Mouse (Mus musculus) adrenal gland, adult 2 months (tissue): Measurements from ENCODE around the gene Wasf2. TPM values are rescaled to one million over a fixed set of nuclear protein-coding genes. Genes with fewer than 3 reads are reported as not detected.

Experiments
- DNase-seq: peaks from one replicate; pipeline ENCODE4 v3.0.0; 2021
- polyA plus RNA-seq: library from polyadenylated mRNA; depleted of rRNA; stranded (reverse); fragments of >200 nt; gene quantifications from 2 replicates; pipeline ENCODE4 v1.2.3, GENCODE M21; 2012
- total RNA-seq, 2 experiments: library from RNA; stranded (reverse); gene quantifications; 2 replicates each; pipeline ENCODE4 v1.2.3; 2021

The Wasf2 gene
- total and polyA plus RNA-seq, 3 experiments: 57.0 to 130 (median 99.4) TPM

GRCm38 (mm10) chr4:133201006-133201771 is 70.9 kb downstream of the Wasf2 start:
- DNase-seq: peak; percentile 84

- DNase-seq: no peak
These were observed 71.9 kb downstream of the Wasf2 start for GRCm38 (mm10) chr4:133202254-133202653.

GRCm38 (mm10) chr4:133203591-133203990 is 73.3 kb downstream of the Wasf2 start:
- DNase-seq: no peak

GRCm38 (mm10) chr4:133204379-133204778 is 74.1 kb downstream of the Wasf2 start:
- DNase-seq: no peak

GRCm38 (mm10) chr4:133209366-133209765 is 79.1 kb downstream of the Wasf2 start:
- peak; percentile 51 for DNase-seq

GRCm38 (mm10) chr4:133210023-133210787 is 79.9 kb downstream of the Wasf2 start:
- DNase-seq: no peak

GRCm38 (mm10) chr4:133210788-133211390 is 80.6 kb downstream of the Wasf2 start:
- DNase-seq: no peak

GRCm38 (mm10) chr4:133211751-133212561 is 81.7 kb downstream of the Wasf2 start, which contains the start of the genes Cd164l2 and Gpr3:
Gene Cd164l2 (plus strand): TSS chr4:133212131.
Gene Gpr3 (minus strand): TSS chr4:133212536.
- DNase-seq: no peak

- DNase-seq: peak; percentile 88
These were observed 82.4 kb downstream of the Wasf2 start for GRCm38 (mm10) chr4:133212562-133213267.

- no peak for DNase-seq
These were observed 82.9 kb downstream of the Wasf2 start for GRCm38 (mm10) chr4:133213268-133213590.

GRCm38 (mm10) chr4:133213661-133214060 is 83.4 kb downstream of the Wasf2 start:
- no peak for DNase-seq

GRCm38 (mm10) chr4:133217641-133218040 is 87.3 kb downstream of the Wasf2 start:
- no peak for DNase-seq

- no peak for DNase-seq
These were observed 88.4 kb downstream of the Wasf2 start for GRCm38 (mm10) chr4:133218745-133219144.

- peak; percentile 50 for DNase-seq
These were observed 90.4 kb downstream of the Wasf2 start for GRCm38 (mm10) chr4:133220656-133221055.

GRCm38 (mm10) chr4:133221701-133222100 is 91.4 kb downstream of the Wasf2 start:
- no peak for DNase-seq

GRCm38 (mm10) chr4:133223875-133224274 is 93.6 kb downstream of the Wasf2 start:
- no peak for DNase-seq

GRCm38 (mm10) chr4:133226073-133226472 is 95.8 kb downstream of the Wasf2 start:
- DNase-seq: no peak

GRCm38 (mm10) chr4:133227636-133228035 is 97.3 kb downstream of the Wasf2 start:
- peak; percentile 52 for DNase-seq

- no peak for DNase-seq
These were observed 99.3 kb downstream of the Wasf2 start for GRCm38 (mm10) chr4:133229582-133229981.

- DNase-seq: peak; percentile 58
These were observed 103.1 kb downstream of the Wasf2 start for GRCm38 (mm10) chr4:133233285-133233976.

GRCm38 (mm10) chr4:133234771-133235170 is 104.5 kb downstream of the Wasf2 start:
- no peak for DNase-seq
